Mouse (Mus musculus): ENCODE measurements at regions not wholly inside any gene's neighbourhood (a gene's known extent, or its start where the extent isn't known, plus 50 kb on each side); places are given as distances from the start of the nearest gene placed in this dataset.

DNA sequence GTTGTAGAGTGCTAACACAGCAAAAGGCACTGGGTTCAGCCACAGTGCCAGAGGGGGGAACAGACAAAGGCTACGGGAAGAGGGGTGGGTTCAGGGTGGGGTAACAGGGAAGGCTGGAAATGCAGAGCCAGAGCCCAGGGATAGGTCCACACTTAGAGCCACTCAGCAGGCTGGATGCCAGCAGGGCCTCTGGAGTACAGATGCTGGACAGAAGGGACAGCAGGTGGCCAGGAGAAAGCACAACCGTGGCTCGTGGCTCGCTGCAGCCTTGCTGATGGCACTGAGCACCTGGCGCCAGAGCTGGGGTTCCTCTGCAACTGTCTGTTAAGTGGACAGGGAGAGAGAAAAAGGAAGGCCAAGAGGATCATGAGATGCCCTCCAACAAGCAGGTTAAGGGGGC is 174.2 kb downstream of the Mroh4 start:
- DNase-seq (ENCODE audit: low read depth, low spot score): no peak

GRCm38 (mm10) chr15:74459345-74459975 is 176.7 kb downstream of the Mroh4 start:
- peak; percentile 34 for DNase-seq (ENCODE audit: low read depth, low spot score)

DNA sequence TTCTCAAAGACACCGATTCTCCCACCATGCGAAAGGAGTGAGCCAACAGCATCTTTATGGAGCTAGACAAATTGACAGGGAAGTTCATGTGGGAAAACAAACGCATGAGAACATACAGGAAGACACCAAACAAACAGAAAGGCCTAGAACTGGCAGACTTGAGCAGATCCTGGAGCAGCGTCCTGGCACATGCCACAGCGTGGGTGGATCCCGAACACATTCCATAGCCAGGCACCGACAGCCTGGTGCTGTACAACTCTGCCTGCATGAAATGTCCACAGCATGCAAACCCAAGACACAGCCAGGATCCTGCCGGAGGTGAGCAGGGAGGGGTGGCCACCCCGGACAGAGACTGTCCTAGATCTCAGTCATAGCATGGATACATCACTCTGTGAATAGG is 177.2 kb downstream of the Mroh4 start:
- peak; percentile 91 for DNase-seq (ENCODE audit: low read depth, low spot score)

GRCm38 (mm10) chr15:74457965-74458364 is 178.2 kb downstream of the Mroh4 start:
- DNase-seq (ENCODE audit: low read depth, low spot score): no peak

DNA sequence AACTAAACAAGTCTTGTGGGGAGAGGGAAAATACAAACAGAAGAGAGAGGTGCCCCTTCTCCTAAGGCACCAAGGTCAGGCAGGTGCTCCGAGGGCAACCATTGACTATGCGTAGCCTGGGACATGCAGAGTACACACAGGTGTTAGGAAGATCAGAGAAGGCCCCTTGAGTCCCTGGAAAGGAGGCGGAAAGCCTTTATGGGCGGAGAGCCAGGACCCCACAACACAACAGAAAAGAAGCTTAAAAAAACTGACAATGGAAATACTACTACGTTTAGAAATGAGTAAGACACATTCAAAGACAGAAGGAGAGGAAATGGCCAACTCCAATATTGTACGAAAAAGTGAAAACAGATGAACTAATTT is 179.5 kb downstream of the Mroh4 start:
- DNase-seq (ENCODE audit: low read depth, low spot score): no peak

DNA sequence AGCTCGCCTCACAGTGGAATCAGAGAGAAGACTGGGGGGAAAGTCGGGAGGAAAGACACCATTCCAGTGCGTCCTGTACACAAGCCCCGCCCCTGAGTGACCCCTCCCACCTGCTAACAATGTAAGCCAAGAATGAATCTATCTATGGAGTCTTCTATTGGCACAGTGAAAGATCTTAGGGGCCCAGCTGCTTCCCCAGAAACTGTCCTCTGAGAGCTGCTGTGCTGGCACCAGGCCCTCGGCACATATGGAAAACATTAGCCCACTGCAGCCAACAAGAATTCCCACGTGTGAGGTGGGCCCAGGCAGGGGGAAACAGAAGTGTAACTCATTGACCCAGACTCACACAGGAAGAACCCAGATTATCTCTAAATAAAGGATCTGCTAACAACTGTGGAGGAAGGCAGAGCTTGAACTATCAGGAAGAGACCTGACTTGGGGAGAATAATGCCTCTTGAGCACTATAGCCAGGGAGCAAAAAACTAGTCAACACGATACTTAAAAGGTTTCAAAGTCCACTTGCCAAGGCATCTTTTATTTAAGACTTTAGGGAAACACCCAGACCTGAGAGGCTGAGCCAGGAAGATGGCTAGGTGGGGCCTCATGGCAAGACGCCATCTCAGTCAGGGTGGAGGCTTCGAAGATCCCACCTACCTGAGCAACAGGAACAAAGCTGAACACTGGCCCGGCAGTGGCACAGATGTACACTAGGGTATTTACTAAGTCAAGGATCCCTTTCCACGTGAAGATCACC is 180.1 kb downstream of the Mroh4 start:
- DNase-seq (ENCODE audit: low read depth, low spot score): no peak

GRCm38 (mm10) chr15:74454543-74454942 is 181.6 kb downstream of the Mroh4 start:
- peak; percentile 90 for DNase-seq (ENCODE audit: low read depth, low spot score)

DNA sequence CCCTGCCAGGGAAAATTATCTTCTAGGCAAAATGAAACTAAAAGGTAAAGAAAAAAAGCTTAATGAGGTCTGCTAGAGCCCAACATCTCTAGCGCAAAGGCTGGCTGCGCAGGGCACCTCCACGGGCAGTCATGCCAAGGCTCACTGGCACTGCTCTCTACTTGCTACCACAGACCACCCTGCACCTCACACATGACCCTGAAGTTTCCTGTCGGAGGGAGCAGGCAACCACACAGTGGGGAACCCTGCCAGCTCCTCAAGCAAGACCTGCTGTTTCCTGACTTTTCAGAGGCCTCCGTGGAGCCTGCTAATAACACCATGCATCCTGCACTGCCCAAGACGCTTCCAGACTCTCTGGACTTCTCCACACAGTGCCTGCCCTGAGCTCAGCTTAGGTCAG is 182.3 kb downstream of the Mroh4 start:
- no peak for DNase-seq (ENCODE audit: low read depth, low spot score)

DNA sequence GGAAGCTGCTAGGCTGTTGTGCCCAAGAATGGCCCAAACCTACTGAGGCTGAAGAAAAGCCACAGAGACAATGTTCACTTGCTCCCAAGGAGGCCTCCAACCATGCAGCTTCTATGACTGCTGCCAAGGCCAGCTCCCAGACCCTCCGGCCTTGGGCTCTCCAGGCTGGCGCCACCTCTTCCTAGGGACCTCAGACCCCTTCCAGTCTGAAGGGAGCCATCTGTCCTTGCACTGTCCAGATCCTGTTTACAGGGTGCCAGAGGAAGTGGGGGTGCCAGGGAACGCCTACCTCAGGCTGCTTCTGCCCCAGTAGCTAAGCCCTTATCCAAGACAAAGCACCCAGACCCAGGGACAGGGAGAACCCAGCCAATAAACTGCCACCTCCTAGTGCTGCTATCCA is 183.7 kb downstream of the Mroh4 start:
- DNase-seq (ENCODE audit: low read depth, low spot score): peak; percentile 69

DNA sequence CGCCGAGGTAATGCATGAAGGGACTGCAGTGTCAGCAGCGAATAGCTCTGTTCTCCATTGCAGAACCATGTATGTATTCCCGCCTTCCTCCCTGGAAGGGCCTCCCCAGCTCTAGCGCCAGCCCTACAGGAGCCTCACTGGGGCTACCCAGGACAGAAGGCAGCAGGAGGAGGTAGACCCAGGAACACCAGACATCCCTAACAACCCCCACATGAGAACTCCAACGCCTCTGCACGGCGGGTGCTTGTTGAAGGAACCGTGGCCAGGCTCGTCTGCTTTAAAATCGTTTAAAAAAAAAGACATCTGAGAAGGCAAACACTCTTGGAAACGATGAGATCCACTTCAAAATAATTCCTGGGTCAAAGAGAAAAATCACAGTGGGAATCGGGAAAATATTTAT is 194.3 kb downstream of the Mroh4 start:
- peak; percentile 65 for DNase-seq (ENCODE audit: low read depth, low spot score)

GRCm38 (mm10) chr15:74426989-74427388 is 209.2 kb downstream of the Mroh4 start:
- DNase-seq (ENCODE audit: low read depth, low spot score): peak; percentile 45

DNA sequence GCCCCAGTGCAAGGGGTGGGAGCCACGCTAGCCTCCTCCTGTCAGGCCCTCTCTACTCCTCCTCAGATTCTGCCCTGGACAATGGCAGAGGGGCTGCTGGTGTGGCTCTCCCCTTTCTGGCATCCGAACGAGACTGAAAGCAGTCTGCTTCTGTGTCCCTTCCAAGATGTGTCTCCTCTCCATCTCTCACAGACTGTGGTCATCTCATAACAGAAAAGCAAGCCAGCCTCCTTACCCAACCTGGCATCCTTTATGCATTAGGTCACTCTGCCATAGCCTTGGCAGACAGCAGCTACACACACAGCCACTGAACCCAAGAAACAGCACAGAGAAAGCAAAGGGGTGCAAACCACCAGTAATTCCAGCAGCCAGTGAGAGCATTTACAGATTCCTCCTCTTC is 213.2 kb downstream of the Mroh4 start:
- DNase-seq (ENCODE audit: low read depth, low spot score): peak; percentile 55

DNA sequence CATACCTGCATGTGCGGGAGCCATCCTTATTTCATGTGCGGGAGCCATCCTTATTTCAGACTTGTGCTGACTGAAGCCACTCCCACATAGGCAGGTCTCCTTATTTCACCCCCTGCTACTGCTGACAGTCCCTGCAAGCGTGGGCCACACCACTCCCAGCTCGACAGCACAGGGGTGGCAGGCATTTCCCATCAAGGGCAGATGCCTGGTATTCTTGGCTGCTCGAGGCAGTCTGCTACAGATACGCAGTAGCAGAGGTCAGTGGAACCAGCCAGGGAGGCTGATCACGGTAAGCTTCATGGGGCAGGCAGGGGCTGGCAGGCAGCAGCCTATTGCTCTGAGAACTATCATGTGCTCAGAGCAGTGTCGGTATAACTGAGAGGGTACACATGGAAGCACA is 215.6 kb downstream of the Mroh4 start:
- peak; percentile 58 for DNase-seq (ENCODE audit: low read depth, low spot score)

DNA sequence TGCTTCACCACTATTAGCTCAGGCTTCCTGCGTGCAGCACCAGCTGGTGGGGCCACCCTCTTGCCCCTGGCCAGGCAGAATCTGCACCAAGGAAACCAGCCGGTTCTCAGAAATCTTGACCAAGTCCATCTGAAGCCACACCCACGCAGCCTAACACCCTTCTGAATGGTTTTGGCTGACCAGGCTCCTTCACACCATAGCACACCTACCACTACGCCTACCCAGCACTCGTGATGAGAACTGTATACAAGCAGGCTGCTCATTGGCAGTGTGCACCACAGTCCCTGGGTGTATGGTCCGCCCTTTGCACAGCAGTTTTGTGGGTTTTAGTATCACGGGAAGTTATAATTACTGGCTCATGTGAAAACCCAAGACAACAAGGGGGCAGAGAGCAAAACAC is 217.5 kb downstream of the Mroh4 start:
- peak; percentile 50 for DNase-seq (ENCODE audit: low read depth, low spot score)

GRCm38 (mm10) chr15:74413217-74413616 is 222.9 kb downstream of the Mroh4 start:
- DNase-seq (ENCODE audit: low read depth, low spot score): peak; percentile 68

- no peak for DNase-seq (ENCODE audit: low read depth, low spot score)
Observed at GRCm38 (mm10) chr15:74412261-74412660, 223.9 kb downstream of the Mroh4 start.

GRCm38 (mm10) chr15:74411097-74411496 is 225.1 kb downstream of the Mroh4 start:
- DNase-seq (ENCODE audit: low read depth, low spot score): no peak

DNA sequence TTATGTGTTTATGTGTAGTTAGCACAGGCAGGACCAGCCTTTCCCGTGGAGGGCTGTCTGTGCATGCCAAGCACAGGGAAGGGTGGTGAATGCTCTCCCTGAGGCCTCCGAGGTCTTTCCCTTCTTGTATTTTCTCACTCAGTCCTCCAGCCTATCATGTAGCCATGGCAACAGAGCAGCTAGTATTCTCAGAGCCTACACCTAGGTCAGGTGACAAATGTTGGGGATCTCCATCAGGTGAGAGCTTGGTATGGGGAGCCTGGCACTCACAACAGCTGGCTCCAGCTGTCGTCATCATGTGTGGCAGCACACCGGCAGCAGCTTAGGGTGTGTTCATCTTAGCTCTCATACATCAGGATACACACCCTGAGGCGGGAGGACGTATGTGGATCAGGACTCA is 231.3 kb downstream of the Mroh4 start:
- DNase-seq (ENCODE audit: low read depth, low spot score): peak; percentile 59

GRCm38 (mm10) chr15:74401275-74401674 is 234.9 kb downstream of the Mroh4 start:
- DNase-seq (ENCODE audit: low read depth, low spot score): peak; percentile 53

GRCm38 (mm10) chr15:74396029-74396428 is 240.1 kb downstream of the Mroh4 start:
- peak; percentile 73 for DNase-seq (ENCODE audit: low read depth, low spot score)

DNA sequence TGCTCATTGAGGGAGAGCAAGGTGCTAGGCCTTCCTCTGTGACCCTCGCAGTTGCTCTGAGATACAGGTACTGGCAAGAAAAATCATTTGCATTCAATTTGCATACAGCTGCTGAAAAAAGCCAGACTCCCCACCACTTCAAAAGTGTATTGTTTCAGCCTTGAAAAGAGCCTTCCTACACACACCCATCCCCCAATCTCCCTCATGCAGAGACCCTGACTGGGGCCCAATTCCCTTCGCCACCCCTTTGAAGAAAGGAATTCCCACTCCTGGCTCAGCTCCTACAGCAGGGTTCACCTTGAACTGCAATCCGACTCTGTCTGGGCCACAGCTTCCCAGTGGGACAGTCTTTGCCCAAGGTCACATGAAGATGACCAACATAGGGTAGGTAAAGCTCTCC is 248.6 kb downstream of the Mroh4 start:
- DNase-seq (ENCODE audit: low read depth, low spot score): no peak

- no peak for DNase-seq (ENCODE audit: low read depth, low spot score)
Observed at GRCm38 (mm10) chr15:74382556-74382955, 253.6 kb downstream of the Mroh4 start.

- DNase-seq (ENCODE audit: low read depth, low spot score): no peak
Observed at GRCm38 (mm10) chr15:74379366-74379765, 256.8 kb downstream of the Mroh4 start.
